Mouse (Mus musculus) activated CD4-positive, CD25-positive, alpha-beta regulatory T cell, adult 4 months (primary cell): ENCODE measurements around the gene Cfap299. TPM values are rescaled to one million over a fixed set of nuclear protein-coding genes. Genes with fewer than 3 reads are reported as not detected.

Experiments
- ATAC-seq: one replicate; pipeline ENCODE4 v1.8.0; 2017
- polyA plus RNA-seq, 2 experiments: library from polyadenylated mRNA; unstranded; fragments of 100-300 nt; shearing (Covaris generic); gene quantifications; one replicate each; pipeline ENCODE4 v1.2.1; 2017

Cfap299 gene
- polyA plus RNA-seq, 2 experiments from 2014 or later = not detected

GRCm38 (mm10) chr5:98651049-98651448, 321.9 kb downstream of the Cfap299 start:
- ATAC-seq = no peak

DNA sequence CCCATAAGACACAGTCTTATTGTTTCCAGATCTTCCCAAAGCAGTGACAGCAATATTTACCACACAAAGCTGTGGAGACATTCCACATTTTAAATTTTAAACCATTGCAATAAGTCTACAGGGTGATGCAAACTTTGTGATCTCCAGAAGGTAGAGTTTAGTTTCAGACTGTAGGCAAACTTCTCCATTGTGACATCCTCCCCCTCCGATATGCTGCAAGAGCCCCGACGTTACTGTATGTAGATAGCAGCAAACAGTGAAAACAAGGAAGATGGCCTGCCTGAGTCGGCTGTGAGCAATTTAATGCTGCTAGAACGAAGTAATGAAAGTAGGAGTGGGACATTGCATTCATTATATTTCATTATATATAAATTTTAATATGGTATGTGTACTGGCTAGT, 359.1 kb downstream of the Cfap299 start:
- no peak for ATAC-seq

DNA sequence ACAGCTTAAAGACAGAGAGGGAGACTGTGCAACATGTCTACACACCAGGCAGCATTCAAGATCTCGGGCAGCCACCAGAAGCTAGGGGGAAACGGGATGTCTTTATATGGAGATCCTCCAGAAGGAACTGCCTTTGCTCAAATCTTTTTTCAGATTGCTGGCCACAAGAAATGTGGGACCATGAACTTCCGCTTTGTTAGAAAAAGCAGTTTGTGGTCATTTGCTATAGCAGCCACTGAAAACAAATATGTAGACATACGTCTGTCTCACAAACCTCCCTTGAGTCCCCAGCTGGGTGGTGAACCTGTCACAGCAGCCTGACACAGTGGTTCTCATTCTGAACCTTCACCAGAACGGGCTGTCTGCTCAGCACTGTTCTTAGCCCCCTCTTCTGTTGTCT, 363.0 kb downstream of the Cfap299 start:
- ATAC-seq = no peak

GRCm38 (mm10) chr5:98696336-98696735, 367.2 kb downstream of the Cfap299 start:
- no peak for ATAC-seq

DNA sequence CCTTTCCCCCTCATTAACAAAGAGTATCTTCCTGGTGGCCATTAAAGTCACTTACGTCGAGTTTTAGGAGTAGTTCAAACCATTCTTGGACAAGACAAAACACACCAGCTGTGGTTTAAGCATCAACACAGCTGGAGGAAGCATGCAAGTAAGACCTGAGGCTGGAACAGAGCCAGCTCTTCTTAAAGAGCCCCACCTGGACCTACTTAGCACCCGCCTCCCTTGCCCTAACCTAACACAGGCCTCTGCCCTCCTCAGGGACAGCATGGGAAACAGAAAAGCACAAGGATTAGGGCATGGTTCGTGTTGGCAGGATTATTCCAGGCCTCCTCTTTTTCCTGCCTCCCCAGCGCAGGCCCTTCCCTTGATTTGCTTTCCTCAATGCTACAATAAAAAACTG, 374.9 kb downstream of the Cfap299 start:
- ATAC-seq = no peak

- ATAC-seq = no peak
Measured at GRCm38 (mm10) chr5:98706597-98706996, 377.5 kb downstream of the Cfap299 start.

- no peak for ATAC-seq
Measured at GRCm38 (mm10) chr5:98715392-98715791, 386.3 kb downstream of the Cfap299 start.

- ATAC-seq = no peak
Measured at GRCm38 (mm10) chr5:98732157-98733009, 403.3 kb downstream of the Cfap299 start.

DNA sequence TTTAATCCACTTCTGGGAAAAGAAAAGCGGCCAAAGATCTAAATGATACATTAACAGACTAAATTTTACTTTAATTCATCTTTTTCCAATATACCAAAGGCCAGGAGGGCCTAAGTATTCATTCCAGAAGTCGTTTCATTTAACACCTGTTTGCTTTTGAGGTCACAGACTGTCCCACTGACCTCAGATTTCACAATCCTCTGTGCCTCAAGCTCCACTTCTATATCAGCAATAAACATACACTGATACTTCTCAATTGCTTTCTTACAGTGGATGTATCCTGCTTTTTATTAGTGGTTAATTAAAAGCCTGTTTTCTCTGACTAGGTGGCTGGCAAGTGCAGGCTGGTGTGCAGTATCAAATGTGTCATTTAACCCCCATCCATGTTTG, 403.9 kb downstream of the Cfap299 start:
- no peak for ATAC-seq

- no peak for ATAC-seq
Measured at GRCm38 (mm10) chr5:98761858-98762652, 433.0 kb downstream of the Cfap299 start.

GRCm38 (mm10) chr5:98778588-98778987, 449.5 kb downstream of the Cfap299 start:
- no peak for ATAC-seq

GRCm38 (mm10) chr5:98782066-98782465, 453.0 kb downstream of the Cfap299 start:
- ATAC-seq = no peak

DNA sequence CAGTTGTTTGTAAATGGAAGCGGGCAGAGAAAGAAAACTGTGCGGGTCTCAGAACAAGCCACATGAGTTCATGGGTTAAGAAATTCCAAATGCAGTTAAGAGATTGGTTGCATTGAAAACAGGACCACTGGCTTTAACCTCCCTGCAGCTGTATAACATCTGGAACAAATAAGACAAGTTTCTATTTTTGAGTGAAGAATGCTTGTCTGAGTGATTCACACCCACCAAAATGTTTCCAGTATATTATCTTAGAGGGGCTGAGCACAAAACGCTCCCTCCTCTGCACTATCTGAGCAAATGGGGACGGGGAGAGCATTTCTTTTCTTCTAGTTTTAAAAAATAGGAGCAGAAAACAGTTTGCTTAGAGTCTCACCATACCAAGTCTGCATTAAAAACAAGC, 458.6 kb downstream of the Cfap299 start:
- no peak for ATAC-seq

GRCm38 (mm10) chr5:98788568-98788967, 459.5 kb downstream of the Cfap299 start:
- no peak for ATAC-seq

DNA sequence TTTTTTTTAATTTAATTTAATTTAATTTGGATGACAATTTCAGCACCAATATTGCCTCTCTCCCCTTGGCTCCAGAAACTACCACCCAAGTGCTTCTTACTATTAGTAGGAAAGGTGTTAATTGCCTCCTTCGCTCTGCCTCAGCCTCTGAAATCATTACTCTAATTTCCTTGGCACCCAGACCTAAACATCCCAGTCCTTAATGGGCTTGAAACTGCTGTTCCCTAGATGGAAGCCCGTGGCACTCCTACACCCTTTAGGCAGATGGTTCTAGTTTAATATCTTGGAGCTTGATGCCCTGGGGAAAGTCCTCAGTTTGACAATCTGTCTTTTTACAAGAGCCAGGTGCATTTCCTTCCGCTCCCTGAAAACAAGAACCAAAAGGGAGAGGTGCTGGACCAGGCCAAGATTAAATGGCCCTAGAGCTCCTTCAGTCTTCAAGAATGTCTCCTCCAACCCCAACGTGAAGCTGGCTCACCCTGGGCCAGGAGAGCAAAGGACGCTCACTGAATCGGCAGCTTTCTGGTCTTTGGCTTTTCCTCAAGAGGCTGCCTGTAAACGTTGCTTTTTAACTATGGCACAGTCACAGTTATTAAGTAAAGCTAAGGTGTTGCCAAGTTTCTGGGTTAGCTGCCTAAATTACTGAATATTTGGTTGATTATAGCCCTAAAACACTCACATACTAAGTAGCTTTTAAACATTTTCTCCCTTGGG, 461.9 kb downstream of the Cfap299 start:
- no peak for ATAC-seq

- ATAC-seq = no peak
Measured at GRCm38 (mm10) chr5:98801495-98801894, 472.4 kb downstream of the Cfap299 start.

DNA sequence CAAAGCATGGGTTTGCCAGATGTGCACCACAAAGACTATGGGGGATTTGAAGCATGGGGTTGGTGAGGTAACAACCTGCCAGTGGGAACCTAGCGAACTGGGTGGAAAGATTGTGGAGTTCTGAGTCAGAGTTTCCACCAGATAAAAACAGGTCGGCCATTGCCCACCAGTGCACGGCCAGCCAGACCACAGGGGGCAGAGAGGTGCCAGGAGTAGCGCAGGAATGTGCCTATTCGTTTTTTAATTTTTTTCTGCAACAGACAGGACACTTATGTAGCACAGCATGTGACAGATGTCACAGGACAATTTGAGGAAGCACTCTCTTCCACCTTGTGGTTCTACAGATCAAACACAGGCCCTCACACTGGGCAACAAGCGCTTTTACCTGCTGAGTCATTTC, 475.7 kb downstream of the Cfap299 start:
- ATAC-seq = no peak

DNA sequence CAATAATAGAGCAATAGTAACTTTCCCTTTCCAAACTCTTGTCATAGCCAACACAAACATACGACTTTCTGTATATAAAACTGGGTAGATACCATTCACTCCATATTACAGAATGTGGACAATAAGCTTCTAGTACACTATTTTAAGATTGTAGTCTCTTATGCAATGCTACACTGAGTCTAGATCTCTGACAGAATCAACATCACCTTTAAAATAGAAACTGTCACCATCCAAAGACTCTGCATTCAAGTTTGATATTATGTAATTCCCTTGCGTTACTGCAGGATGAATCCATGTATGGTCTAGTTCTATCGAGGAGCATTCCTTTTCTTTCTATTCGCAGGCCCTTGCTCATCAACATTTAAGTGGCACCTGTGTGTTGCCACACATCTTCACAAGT, 477.4 kb downstream of the Cfap299 start:
- no peak for ATAC-seq

DNA sequence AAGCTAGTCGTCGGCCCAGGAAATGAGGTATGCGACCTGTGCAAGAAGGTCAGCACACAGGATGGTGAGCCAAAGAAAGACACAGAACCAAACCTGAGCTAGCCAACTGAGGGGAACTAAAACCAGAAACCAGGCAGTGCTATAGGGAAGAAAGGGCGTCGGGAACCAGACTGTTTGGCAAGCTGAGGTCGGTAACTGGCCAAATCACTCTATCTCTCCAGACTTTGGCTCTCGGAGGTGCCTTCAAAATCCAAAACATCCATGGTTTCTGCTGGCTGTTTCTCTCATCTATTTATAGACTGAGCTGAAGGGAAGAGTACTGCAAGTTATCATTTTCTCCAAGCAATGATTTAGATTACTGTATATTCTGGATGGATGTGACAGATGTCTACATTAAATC, 477.9 kb downstream of the Cfap299 start:
- no peak for ATAC-seq

GRCm38 (mm10) chr5:98807953-98808352, 478.8 kb downstream of the Cfap299 start:
- no peak for ATAC-seq

DNA sequence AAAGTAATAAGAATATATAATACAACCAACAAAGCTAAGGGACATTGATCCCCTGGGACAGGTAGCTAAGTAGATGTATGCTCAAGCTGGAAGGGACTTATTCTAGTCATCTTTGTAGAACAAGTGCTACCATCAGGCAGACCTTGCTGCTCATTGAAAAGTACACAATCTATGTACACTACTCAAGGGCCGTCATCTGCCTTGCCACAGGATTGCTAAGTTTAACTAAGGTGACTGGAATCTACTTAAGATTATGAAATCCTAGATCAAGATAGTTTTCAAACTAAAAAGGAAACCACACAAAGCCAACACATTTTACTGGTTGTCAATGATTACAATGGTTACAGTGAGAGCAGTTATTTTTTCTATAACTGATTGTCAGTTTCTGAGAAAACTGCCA, 483.3 kb downstream of the Cfap299 start:
- no peak for ATAC-seq

DNA sequence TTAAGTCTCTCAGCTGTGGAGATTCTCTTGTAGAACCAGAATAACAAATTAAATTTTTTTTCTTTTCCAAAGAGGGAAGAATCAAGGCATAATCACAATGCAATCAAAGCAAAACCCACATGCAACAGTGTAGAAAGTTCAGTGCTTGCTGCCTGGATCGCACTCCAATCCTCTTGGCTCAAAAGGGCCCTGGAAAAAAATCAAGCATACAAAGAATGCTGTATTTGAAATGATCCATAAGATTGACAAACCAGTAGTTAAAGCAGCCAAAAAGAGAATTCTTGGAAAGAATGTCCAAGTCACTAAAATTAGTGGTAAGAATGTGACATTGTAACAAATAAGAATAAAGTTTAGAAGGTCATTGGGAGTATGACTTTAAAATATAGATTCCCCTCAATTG, 486.2 kb downstream of the Cfap299 start:
- ATAC-seq = no peak

DNA sequence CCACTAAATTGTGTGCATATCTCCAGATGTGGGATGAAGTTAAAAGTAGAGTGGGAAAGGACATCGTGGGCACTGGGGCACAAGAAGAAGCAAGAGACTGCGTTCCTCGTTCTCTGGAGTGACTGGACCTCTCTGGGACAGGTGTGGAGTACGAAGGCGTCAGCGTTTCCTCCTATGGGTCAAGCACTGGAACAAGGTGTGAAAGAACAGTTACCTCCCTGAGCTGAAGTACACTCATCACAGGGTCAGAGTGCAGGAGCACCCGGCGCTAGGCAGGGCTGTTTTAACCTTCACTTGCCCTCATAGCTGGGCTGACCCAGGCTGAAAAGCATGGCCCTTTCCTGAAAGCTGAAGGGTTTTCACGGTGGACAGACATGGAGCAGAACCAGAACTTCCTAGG, 504.7 kb downstream of the Cfap299 start:
- ATAC-seq = no peak
